Mouse (Mus musculus) cerebellum, adult (tissue): ENCODE data around the gene Cnn2.
"Not testable (repeated sequence)": the region's sequence is repeated elsewhere in the genome, so short reads cannot be mapped to it uniquely, and the experiment has no call there.

Experiments
- ATAC-seq: cut with Nextera tagmentation; 2 replicates; pipeline ENCODE4 v1.9.2; 2017; ENCODE audit warnings: mild to moderate bottlenecking, moderate library complexity, mixed read lengths; ENCODE audit not compliant: insufficient number of reproducible peaks, low FRiP score, low TSS enrichment

Gene Cnn2

DNA sequence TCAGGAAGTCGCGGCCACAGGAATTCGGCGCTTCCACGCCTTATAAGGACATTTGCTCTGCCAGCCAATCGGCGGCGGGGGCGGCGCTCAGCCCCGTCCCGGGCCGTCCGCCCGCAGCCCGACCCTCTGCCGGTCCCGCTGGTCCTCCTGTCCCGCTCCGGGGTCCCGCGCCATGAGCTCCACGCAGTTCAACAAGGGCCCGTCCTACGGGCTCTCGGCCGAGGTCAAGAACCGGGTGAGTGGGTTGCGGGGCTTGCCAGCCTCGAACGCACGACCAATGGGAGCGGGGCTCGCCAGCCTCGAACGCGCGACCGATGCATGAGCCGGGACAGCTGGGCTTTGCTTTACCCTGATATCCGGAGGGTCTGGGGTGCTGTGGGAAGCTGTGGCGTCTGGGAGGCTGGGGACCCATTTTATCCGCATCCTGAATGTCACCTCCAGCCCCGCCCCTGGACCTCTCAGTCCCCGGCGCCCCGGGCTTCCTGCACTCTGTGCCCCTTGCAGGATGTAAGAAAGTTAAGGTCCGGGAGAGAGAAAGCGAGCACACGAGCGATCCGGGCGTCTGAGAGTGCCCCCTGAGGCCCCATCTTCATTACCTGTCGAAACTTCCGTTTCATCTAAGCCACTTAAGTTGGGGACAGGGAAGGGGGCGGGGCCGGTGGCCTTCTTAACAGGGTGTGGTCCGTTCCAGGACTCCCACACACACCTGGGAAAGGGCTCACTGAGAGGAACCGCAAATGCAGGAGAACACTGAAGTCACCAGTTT is at the start of gene Cnn2:
Cnn2 (plus strand) TSS at position 79 of the 766 bp plus-strand sequence.
- no peak for ATAC-seq

DNA sequence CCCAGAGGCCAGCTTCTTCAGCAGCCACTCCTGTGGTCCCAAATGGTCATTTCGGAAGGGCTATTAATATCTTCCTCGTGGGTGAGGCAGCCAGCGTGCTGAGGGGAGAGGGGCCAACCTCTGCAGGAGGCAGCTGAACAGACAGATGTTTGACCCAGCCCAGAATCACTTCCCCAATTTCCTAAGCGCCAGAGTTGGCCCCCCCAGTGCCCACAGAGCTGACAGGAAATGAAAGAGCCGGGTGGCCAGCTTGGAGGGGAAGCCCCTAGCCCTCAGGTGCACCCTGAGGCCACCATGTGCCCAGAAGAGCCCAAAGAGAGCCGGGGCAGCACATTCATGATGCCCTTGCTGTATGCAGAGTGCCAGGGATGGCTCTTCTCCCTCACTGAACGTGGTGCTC is 47.6 kb upstream of the Cnn2 start:
- ATAC-seq, result no peak

DNA sequence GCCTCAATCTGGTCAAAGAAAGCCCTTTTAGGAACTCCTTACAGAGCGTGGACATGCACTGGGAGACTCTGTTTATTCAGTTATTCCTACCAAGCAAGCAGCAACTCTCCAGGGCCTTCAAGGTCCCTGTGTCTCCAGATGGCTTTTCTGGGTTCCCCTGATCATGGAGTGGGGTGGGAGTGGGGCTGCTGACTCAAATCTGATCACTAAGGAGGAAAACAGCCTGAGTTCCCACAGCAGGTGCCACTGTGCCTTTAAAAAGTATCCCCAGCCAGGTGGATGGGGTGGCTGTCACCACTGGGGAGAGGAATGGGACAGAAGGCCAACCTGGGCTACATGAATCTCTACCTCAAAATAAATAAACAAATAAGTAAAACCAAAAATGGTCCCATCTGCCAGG is 45.4 kb upstream of the Cnn2 start:
- no peak for ATAC-seq

DNA sequence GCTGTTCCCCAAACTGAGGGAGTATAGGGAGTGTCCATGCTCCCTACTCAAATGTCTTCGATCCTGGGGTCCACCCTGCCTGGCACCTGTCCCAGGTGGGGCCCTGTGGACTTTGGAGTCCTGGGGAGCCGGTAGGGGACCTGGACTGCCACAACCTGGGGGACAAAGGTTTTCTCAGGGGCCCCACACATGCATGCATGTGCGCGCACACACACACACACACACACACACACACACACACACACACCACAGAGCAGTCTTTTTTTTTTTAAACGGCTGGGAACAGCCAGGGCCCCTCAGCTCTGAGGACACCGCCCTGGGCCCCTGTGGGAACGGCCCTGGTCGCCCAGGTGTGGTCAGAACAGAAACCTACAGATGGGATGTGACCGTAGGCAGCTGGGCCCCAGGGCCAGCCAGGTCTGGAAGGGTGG is 44.9 kb upstream of the Cnn2 start:
- ATAC-seq, result no peak

- no peak for ATAC-seq
Measured at GRCm38 (mm10) chr10:79945507-79946234, 42.7 kb upstream of the Cnn2 start.

- no peak for ATAC-seq
Measured at GRCm38 (mm10) chr10:79946752-79947322, 41.5 kb upstream of the Cnn2 start.

DNA sequence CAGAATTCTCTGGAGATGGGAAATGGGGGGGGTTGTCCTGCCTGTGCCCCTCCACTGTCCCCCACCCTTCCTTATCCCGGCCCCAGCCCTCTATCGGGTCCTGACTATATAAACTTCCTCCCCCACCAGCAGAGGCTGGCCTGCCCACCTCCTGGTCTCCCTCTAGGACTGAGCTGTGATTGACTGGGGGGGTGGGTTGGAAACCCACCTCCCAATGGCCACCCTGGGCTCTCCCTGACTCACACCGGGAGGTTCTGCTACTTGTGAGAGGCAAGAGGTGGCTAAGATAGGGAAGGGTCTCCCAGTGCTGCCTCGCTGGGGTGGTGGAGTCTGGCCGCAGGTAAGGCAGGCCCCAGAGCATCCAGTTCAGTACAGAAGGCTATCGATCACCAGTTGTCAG is 40.9 kb upstream of the Cnn2 start:
- no peak for ATAC-seq

DNA sequence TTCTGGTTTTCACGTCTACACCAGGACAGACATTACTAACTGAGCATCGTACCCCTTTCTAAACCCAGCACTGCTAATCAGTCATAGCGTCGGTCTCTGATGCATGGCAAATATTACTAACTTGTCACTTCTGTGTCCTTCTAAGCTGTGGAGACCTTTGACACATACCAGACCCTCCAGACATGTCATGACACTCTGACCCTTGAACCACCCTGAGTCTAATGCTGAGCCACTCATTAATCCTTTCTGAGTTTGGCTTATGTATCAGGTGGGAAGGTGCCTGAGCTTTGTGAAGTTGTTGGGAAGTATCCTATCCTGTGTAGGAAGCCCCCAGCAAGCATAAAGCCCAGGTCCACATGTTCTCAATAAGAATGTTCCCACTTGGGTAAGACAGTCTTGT is 38.5 kb upstream of the Cnn2 start:
- ATAC-seq, result no peak

DNA sequence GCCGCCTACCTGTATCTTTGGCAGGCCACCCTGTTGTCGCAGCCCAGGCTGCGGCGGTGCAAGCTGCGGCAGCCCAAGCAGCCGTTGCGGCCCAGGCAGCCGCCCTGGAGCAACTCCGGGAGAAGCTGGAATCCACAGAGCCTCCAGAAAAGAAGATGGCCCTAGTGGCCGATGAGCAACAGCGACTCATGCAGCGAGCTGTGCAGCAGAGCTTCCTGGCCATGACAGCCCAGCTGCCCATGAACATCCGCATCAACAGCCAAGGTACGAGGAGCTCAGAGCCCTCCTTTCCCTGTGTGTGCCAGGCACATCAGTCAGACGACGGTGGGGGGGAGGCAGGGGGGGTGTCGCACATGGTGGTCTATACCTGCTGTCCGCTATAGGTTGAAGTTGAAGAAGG is 37.7 kb upstream of the Cnn2 start:
- no peak for ATAC-seq

DNA sequence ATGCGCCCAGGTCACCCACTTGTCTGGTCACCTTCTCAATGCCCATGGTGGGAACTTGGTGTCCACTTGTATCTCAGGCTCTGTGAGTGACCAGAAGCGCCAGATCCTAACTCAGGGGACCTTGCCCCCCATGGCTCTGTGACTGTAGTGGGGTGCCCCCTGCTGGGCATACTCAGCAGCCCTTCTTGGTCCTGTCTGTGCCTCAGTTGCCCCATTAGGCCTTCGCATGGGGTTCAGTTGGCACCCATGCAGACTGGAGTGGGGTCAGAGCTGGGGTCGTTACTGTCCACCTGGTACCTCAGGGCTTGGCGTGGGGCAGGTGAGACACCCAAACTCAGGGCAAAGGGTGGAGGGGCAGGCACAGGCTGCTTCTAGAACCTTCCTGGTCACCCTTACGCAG is 34.4 kb upstream of the Cnn2 start:
- ATAC-seq, result no peak

- no peak for ATAC-seq
Measured at GRCm38 (mm10) chr10:79955691-79956090, 32.7 kb upstream of the Cnn2 start.

DNA sequence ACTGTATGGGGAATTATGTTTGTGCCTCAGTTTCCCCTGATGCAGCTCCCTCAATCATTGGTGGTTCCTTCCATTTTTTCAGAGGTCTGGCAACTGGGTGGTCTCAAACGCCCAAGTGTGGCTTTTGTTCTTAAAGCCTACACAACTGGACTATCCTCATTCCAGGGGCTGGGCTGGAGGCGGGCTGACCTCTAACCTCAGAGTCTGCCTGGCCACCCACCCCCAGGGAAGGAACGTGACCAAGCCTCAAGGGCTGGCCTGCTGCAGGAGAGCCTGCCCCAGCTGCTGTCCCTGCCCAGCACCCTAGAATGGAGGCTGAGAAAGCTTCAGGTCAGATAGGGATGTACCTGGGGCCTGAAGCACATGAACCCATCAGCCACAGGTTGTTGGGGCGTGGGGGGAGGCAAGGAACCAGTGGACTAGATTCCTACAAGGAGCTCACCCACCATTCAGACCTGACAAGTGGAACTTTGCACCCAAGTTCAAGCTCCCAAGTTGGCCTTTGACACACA is 31.7 kb upstream of the Cnn2 start:
- ATAC-seq, result no peak

- ATAC-seq, result no peak
Measured at GRCm38 (mm10) chr10:79958140-79958816, 30.1 kb upstream of the Cnn2 start.

GRCm38 (mm10) chr10:79959412-79959811 is 29.0 kb upstream of the Cnn2 start:
- ATAC-seq, result not testable (repeated sequence)

- ATAC-seq, result peak; percentile 87
Measured at GRCm38 (mm10) chr10:79959847-79960601, 28.4 kb upstream of the Cnn2 start, which contains the start of gene Wdr18. Wdr18 (plus strand) TSS chr10:79960152.

GRCm38 (mm10) chr10:79960671-79961294 is 27.6 kb upstream of the Cnn2 start:
- no peak for ATAC-seq

DNA sequence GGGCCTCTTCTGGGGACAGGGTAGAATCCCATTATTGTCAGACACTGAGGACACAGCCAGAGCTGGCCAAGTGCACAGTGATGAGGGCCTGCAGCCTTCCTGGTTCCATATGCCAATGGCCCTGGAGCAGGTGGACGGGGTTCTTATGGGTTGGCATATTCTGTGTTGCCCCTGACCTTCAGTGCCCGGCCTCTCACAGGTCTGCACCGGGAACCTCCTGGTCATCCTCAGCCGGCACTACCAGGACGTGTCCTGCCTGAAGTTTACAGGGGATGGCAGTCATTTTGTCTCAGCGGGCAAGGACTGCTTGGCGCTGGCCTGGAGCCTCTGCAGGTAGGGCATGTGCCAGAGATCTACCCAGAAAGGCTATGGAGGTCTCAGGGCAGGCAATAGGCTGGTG is 23.7 kb upstream of the Cnn2 start:
- no peak for ATAC-seq

DNA sequence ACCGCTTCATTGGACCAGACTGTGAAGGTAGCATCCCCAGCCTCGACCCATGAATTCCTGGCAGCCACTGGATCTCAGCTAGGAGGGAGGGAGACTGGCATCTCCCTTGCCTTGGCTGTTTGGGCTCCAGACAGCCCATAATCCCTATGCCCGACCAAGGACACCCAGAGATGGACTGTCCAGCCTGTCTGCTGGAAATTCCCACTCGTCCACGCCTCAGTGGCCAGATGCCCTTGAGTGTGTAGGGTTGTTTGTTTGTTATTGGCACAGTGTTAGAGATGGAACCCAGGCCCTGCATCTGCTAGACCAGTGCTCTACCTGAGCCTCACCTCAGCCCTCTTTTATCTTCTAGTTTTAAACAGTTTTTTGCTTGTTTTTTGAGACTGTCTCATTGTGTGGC is 23.1 kb upstream of the Cnn2 start:
- no peak for ATAC-seq

DNA sequence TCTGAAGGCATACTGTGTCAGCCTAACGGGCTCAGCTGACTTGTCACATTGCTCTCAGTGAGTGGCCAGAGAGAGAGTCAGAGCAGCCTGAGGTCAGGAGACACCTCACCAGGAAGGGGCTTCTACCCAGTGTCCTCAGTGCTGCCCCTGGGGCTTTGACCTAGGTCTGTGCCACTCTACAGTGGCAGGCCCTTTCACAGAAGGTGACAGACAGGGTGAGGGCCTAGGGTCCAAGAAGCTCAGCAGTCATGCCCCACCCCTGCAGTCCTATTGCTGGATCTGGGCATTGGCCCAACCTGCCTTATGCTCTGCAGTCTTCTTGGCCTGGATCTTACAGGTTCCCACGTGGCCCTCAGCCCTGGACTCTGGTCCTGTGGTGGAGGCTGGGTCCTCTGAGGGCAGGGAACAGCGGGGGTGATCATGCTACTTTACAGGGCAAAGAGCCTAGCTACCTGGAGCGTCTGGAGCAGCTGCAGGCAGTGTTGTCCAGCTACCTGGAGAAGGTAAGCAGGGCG is 21.4 kb upstream of the Cnn2 start:
- ATAC-seq, result 0 out of 2 replicates have a peak, but pooled peaks have one; percentile 21
